Mouse (Mus musculus): ENCODE data around the gene Nagpa. TPM values are rescaled to one million over a fixed set of nuclear protein-coding genes. Genes with fewer than 3 reads are reported as not detected.

Gene Nagpa
- polyA plus RNA-seq, 1 experiment from 2014 or later, result 18.0 TPM

GRCm38 (mm10) chr16:5217341-5218133 lies 13.7 kb upstream of the Nagpa start:
- H3K27ac ChIP-seq, result no peak overlapping the region; the same call in 1 of the 2 replicates
- H3K27me3 ChIP-seq (ENCODE audit: insufficient read depth, poor library complexity, severe bottlenecking), result no peaks in the 10 kb centered on the region; the same call in 1 of the 2 replicates
- H3K9me3 ChIP-seq, result no peaks in the 10 kb centered on the region
- DNase-seq (ENCODE audit: low spot score), result no peak
- 68% methylated on average over 5 of the region's 5 CpGs for WGBS
- peaks cover 20% of the 10 kb centered on the region for H3K4me1 ChIP-seq
- H3K4me3 ChIP-seq, result no peak overlapping the region
- no peaks in the 10 kb centered on the region for H3K36me3 ChIP-seq

- 57% methylated on average over 6 of the region's 6 CpGs for WGBS
- H3K4me3 ChIP-seq, result no peak overlapping the region
- H3K27me3 ChIP-seq (ENCODE audit: insufficient read depth, poor library complexity, severe bottlenecking), result no peaks in the 10 kb centered on the region; the same call in 1 of the 2 replicates
- no peaks in the 10 kb centered on the region for H3K9me3 ChIP-seq
- peaks cover 13% of the 10 kb centered on the region for H3K4me1 ChIP-seq
- H3K27ac ChIP-seq, result no peak overlapping the region
- DNase-seq (ENCODE audit: low spot score), result no peak
- no peaks in the 10 kb centered on the region for H3K36me3 ChIP-seq
Measured at GRCm38 (mm10) chr16:5216686-5217085, 12.9 kb upstream of the Nagpa start.

- Histone ChIP-seq H3K36me3 (no peaks in the 10 kb centered on the region), H3K4me1 (peaks cover 13% of the 10 kb centered on the region), H3K4me3 (no peak overlapping the region), H3K9me3 (no peaks in the 10 kb centered on the region), H3K27me3 (ENCODE audit: insufficient read depth, poor library complexity, severe bottlenecking) (no peaks in the 10 kb centered on the region; the same call in 1 of the 2 replicates), H3K27ac (no peak overlapping the region)
- no peak for DNase-seq (ENCODE audit: low spot score)
- 85% methylated on average over 2 of the region's 2 CpGs for WGBS
Measured at GRCm38 (mm10) chr16:5214126-5214525, 10.3 kb upstream of the Nagpa start.

GRCm38 (mm10) chr16:5212150-5212549 lies 8.3 kb upstream of the Nagpa start:
- H3K9me3 ChIP-seq, result no peaks in the 10 kb centered on the region
- DNase-seq (ENCODE audit: low spot score), result no peak
- H3K4me3 ChIP-seq, result no peak overlapping the region
- WGBS, result 79% methylated on average over 3 of the region's 3 CpGs
- H3K36me3 ChIP-seq, result no peaks in the 10 kb centered on the region
- H3K4me1 ChIP-seq, result peaks cover 7% of the 10 kb centered on the region
- H3K27ac ChIP-seq, result no peak overlapping the region
- no peaks in the 10 kb centered on the region; the same call in 1 of the 2 replicates for H3K27me3 ChIP-seq (ENCODE audit: insufficient read depth, poor library complexity, severe bottlenecking)

GRCm38 (mm10) chr16:5210365-5210764 lies 6.6 kb upstream of the Nagpa start:
- DNase-seq (ENCODE audit: low spot score), result no peak
- WGBS, result 71% methylated on average over 2 of the region's 2 CpGs
- no peak overlapping the region for H3K27ac ChIP-seq

GRCm38 (mm10) chr16:5206051-5206450 lies 2.2 kb upstream of the Nagpa start:
- H3K27ac ChIP-seq, result no peak overlapping the region
- H3K27me3 ChIP-seq (ENCODE audit: insufficient read depth, poor library complexity, severe bottlenecking), result no peaks in the 10 kb centered on the region
- DNase-seq (ENCODE audit: low spot score), result no peak
- peaks cover 16% of the 10 kb centered on the region; the same call in 1 of the 2 replicates for H3K4me1 ChIP-seq
- no peak overlapping the region for H3K4me3 ChIP-seq
- 64% methylated on average over 5 of the region's 5 CpGs for whole genome bisulfite sequencing
- H3K36me3 ChIP-seq, result no peaks in the 10 kb centered on the region
- H3K9me3 ChIP-seq, result no peaks in the 10 kb centered on the region

More at GRCm38 (mm10) chr16:5210365-5210764, 6.6 kb upstream of the Nagpa start:
- Histone ChIP-seq H3K27me3 (ENCODE audit: insufficient read depth, poor library complexity, severe bottlenecking) (no peaks in the 10 kb centered on the region; the same call in 1 of the 2 replicates), H3K36me3 (no peaks in the 10 kb centered on the region), H3K4me1 (0 out of 2 replicates have a peak, but pooled peaks cover 3% of the 10 kb centered on the region), H3K9me3 (no peaks in the 10 kb centered on the region), H3K4me3 (no peak overlapping the region)

- H3K9me3 ChIP-seq, result no peaks in the 10 kb centered on the region
- no peaks in the 10 kb centered on the region for H3K36me3 ChIP-seq
- H3K4me1 ChIP-seq, result peaks cover 16% of the 10 kb centered on the region; the same call in 1 of the 2 replicates
- 76% methylated on average over 5 of the region's 5 CpGs for WGBS
- H3K27me3 ChIP-seq (ENCODE audit: insufficient read depth, poor library complexity, severe bottlenecking), result no peaks in the 10 kb centered on the region
- H3K27ac ChIP-seq, result no peak overlapping the region
- no peak for DNase-seq (ENCODE audit: low spot score)
- H3K4me3 ChIP-seq, result no peak overlapping the region
Measured at GRCm38 (mm10) chr16:5205431-5205970, 1.7 kb upstream of the Nagpa start.

GRCm38 (mm10) chr16:5203200-5203599 lies 612 bp downstream of the Nagpa start:
- 1% methylated on average over 36 of the region's 36 CpGs for WGBS
- Histone ChIP-seq H3K4me3 (peak overlapping the region; percentile 84), H3K9me3 (no peaks in the 10 kb centered on the region), H3K36me3 (peaks cover 14% of the 10 kb centered on the region), H3K27ac (peak overlapping the region; percentile 82), H3K4me1 (peaks cover 16% of the 10 kb centered on the region; the same call in 1 of the 2 replicates), H3K27me3 (ENCODE audit: insufficient read depth, poor library complexity, severe bottlenecking) (no peaks in the 10 kb centered on the region)
- DNase-seq (ENCODE audit: low spot score), result no peak

GRCm38 (mm10) chr16:5202681-5203080 lies 1.1 kb downstream of the Nagpa start:
- 9% methylated on average over 4 of the region's 4 CpGs for WGBS
- H3K4me1 ChIP-seq, result peaks cover 16% of the 10 kb centered on the region; the same call in 1 of the 2 replicates
- no peak overlapping the region for H3K27ac ChIP-seq
- peaks cover 15% of the 10 kb centered on the region for H3K36me3 ChIP-seq
- H3K27me3 ChIP-seq (ENCODE audit: insufficient read depth, poor library complexity, severe bottlenecking), result no peaks in the 10 kb centered on the region
- H3K9me3 ChIP-seq, result no peaks in the 10 kb centered on the region
- H3K4me3 ChIP-seq, result peak overlapping the region; percentile 84
- DNase-seq (ENCODE audit: low spot score), result no peak

- H3K9me3 ChIP-seq, result no peaks in the 10 kb centered on the region
- WGBS, result 25% methylated on average over 6 of the region's 6 CpGs
- no peak for DNase-seq (ENCODE audit: low spot score)
- H3K36me3 ChIP-seq, result peaks cover 20% of the 10 kb centered on the region
- H3K4me3 ChIP-seq, result no peak overlapping the region
- H3K27ac ChIP-seq, result no peak overlapping the region
- H3K4me1 ChIP-seq, result no peaks in the 10 kb centered on the region
- H3K27me3 ChIP-seq (ENCODE audit: insufficient read depth, poor library complexity, severe bottlenecking), result no peaks in the 10 kb centered on the region
Measured at GRCm38 (mm10) chr16:5195080-5195479, 8.7 kb downstream of the Nagpa start.

- peaks cover 12% of the 10 kb centered on the region; the same call in 1 of the 2 replicates for H3K4me1 ChIP-seq
- no peak for DNase-seq (ENCODE audit: low spot score)
- WGBS, result 64% methylated on average over 7 of the region's 7 CpGs
Measured at GRCm38 (mm10) chr16:5186234-5186633, 17.6 kb downstream of the Nagpa start.

GRCm38 (mm10) chr16:5185691-5186090 lies 18.1 kb downstream of the Nagpa start:
- Histone ChIP-seq H3K4me3 (no peak overlapping the region), H3K36me3 (no peaks in the 10 kb centered on the region), H3K4me1 (peaks cover 12% of the 10 kb centered on the region; the same call in 1 of the 2 replicates), H3K9me3 (no peaks in the 10 kb centered on the region), H3K27ac (no peak overlapping the region), H3K27me3 (ENCODE audit: insufficient read depth, poor library complexity, severe bottlenecking) (peaks cover 9% of the 10 kb centered on the region)
- DNase-seq (ENCODE audit: low spot score), result no peak
- 70% methylated on average over 7 of the region's 7 CpGs for whole genome bisulfite sequencing

More at GRCm38 (mm10) chr16:5186234-5186633, 17.6 kb downstream of the Nagpa start:
- Histone ChIP-seq H3K9me3 (no peaks in the 10 kb centered on the region), H3K27me3 (ENCODE audit: insufficient read depth, poor library complexity, severe bottlenecking) (peaks cover 8% of the 10 kb centered on the region), H3K36me3 (no peaks in the 10 kb centered on the region), H3K4me3 (no peak overlapping the region), H3K27ac (no peak overlapping the region)

GRCm38 (mm10) chr16:5184956-5185355 lies 18.9 kb downstream of the Nagpa start:
- H3K4me3 ChIP-seq, result no peak overlapping the region
- peaks cover 12% of the 10 kb centered on the region; the same call in 1 of the 2 replicates for H3K4me1 ChIP-seq
- peaks cover 15% of the 10 kb centered on the region for H3K27me3 ChIP-seq (ENCODE audit: insufficient read depth, poor library complexity, severe bottlenecking)
- H3K36me3 ChIP-seq, result no peaks in the 10 kb centered on the region
- DNase-seq (ENCODE audit: low spot score), result no peak
- WGBS, result 77% methylated on average over 5 of the region's 5 CpGs
- H3K27ac ChIP-seq, result no peak overlapping the region
- no peaks in the 10 kb centered on the region for H3K9me3 ChIP-seq
